Mouse (Mus musculus) testis, adult 2 months (tissue): ENCODE data around the gene Cdc20.

Experiments used
- CTCF ChIP-seq: fragments of 200-500 bp; IDR thresholded peaks from 2 replicates; pipeline ENCODE4 v1.5.1; 2012; ENCODE audit warnings: low read depth, mild to moderate bottlenecking, inconsistent platforms, low read length, moderate library complexity; ENCODE audit not compliant: control insufficient read depth, insufficient read depth, insufficient replicate concordance
- POLR2A ChIP-seq: fragments of 200-500 bp; IDR thresholded peaks from 2 replicates; pipeline ENCODE4 v1.6.1; 2012; ENCODE audit warnings: low read depth, mild to moderate bottlenecking, inconsistent platforms, low read length, moderate library complexity; ENCODE audit not compliant: control insufficient read depth

- TF ChIP-seq POLR2A, result no peak
- TF ChIP-seq CTCF, result no peak
Measured at GRCm38 (mm10) chr4:118464956-118465355, 27.8 kb upstream of the Cdc20 start.
